Mouse (Mus musculus) MEL-GATA-1-ER (cell line): ENCODE data around the gene Olfr1564.
"Not testable (repeated sequence)": the region's sequence is repeated elsewhere in the genome, so short reads cannot be mapped to it uniquely, and the experiment has no call there.

Source experiments
- DNase-seq: peaks from one replicate; pipeline ENCODE4 v3.0.0-alpha.2; 2012; ENCODE audit warnings: low read depth; ENCODE audit errors: extremely low read depth

Gene Olfr1564

GRCm38 (mm10) chr17:33221590-33221989 is at the start of gene Olfr1564:
Gene Olfr1564, minus strand, starts transcription at chr17:33221690.
- no peak for DNase-seq

GRCm38 (mm10) chr17:33268907-33269306 is 47.4 kb upstream of the Olfr1564 start:
- DNase-seq: no peak

GRCm38 (mm10) chr17:33264376-33264775 is 42.9 kb upstream of the Olfr1564 start, which contains the start of gene Olfr63:
Gene Olfr63, plus strand, starts transcription at chr17:33264676.
- DNase-seq: no peak

- not testable (repeated sequence) for DNase-seq
Observed at GRCm38 (mm10) chr17:33255319-33255657, 33.8 kb upstream of the Olfr1564 start.

GRCm38 (mm10) chr17:33254530-33255318 is 33.2 kb upstream of the Olfr1564 start, which contains the start of gene Zfp955a:
Gene Zfp955a, minus strand, starts transcription at chr17:33255145.
- DNase-seq: not testable (repeated sequence)

- DNase-seq: not testable (repeated sequence)
Observed at GRCm38 (mm10) chr17:33236646-33237045, 15.2 kb upstream of the Olfr1564 start.

- DNase-seq: not testable (repeated sequence)
Observed at GRCm38 (mm10) chr17:33191002-33191401, 30.5 kb downstream of the Olfr1564 start, which contains the start of gene Olfr239. Gene Olfr239, plus strand, starts transcription at chr17:33191302.

- not testable (repeated sequence) for DNase-seq
Observed at GRCm38 (mm10) chr17:33168147-33168546, 53.3 kb downstream of the Olfr1564 start, which contains the start of gene Olfr55. Gene Olfr55, plus strand, starts transcription at chr17:33168447.
